Mouse (Mus musculus): ENCODE measurements at regions not wholly inside any gene's neighbourhood (a gene's known extent, or its start where the extent isn't known, plus 50 kb on each side); places are given as distances from the start of the nearest gene placed in this dataset.

- peak; percentile 46 to 51 for DNase-seq
Observed at GRCm38 (mm10) chrX:68313486-68313885, 364.9 kb upstream of the Fmr1 start.

Data from adrenal gland, postnatal 36 days (tissue).